Mouse (Mus musculus): ENCODE data around the gene Lpcat4.

DNA sequence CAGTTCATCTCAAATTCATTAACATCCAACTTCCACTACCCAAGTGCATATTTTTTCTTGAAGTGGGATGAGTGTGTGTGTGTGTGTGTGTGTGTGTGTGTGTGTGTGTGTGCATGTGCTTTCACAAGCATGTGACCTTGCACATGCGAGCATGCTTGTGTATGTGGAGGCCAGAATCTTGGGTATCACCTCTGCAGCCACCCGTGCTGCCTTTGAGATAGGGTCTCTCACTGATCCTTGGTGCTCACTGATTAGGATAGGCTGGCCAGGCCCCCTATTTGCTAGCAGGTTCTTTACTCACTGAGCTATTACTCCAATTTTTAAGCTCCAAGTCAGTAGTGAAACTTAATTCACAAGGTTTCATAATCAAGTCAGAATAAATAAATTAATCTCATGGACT lies 33.6 kb downstream of the Lpcat4 start:
- TF ChIP-seq POLR2A (IDR thresholded peaks at IDR 0.05; ENCODE audit: control insufficient read depth, low read depth, low read length) (no peak), CTCF (IDR thresholded peaks at IDR 0.05; ENCODE audit: control insufficient read depth, insufficient read depth, insufficient replicate concordance, low read depth, low read length) (no peak)
